Mouse (Mus musculus) natural killer cell, adult 2 months (primary cell): ENCODE data around the gene Celsr3.
A peak's percentile ranks its signal among the peaks of the same experiment; 100 is the strongest.

Source experiments
- DNase-seq, 2 experiments: peaks; one replicate each; pipeline ENCODE4 v3.0.0; 2022; ENCODE audit warnings: low spot score in 2 of 2

Gene Celsr3

GRCm38 (mm10) chr9:108825820-108826699 is at the start of gene Celsr3:
TSS of gene Celsr3 (plus strand) at chr9:108826320.
- DNase-seq: peak in 1 of 2 experiments; percentile 26

- DNase-seq: no peak
Measured at GRCm38 (mm10) chr9:108776614-108777013, 49.5 kb upstream of the Celsr3 start.

DNA sequence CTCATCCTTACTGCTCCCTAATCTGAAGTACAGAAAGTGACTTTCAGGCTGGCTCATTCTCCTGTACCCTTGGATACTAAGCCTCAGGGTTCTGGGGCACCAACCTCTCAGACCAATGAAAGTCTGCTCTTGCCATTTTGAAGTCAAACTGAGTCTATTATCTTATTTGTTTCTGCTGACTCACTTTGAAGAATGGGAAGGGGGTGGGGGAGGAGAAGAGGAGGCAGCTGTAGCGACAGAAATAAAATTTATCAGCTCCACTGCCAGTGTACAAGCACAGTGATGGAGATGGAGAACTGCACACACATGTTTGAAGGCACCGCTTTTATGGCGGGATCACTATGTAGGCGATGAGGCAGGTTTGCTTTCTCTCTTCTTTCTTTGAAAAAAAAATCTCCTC is 48.8 kb upstream of the Celsr3 start:
- DNase-seq: no peak

GRCm38 (mm10) chr9:108780959-108781358 is 45.2 kb upstream of the Celsr3 start:
- DNase-seq: no peak

DNA sequence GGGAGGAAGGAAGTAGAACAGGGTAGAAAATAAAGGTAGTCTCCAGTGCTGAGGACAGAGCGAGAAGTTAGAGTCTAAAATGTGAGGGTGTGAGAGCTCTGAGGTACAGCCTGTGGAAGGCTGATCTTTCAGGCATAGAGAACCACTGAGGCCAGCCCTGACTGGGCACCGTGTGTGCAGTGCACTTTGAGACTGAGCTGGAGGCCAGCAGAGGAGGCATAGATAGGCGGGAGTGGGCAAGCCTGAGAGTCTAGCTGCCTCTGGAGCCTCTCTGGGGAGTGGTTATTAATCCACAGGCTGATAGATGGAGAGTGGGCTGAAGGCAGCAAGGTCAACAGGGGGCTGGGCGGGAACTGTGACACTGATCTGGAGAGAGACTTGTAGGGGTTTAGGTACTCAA is 44.2 kb upstream of the Celsr3 start:
- no peak for DNase-seq

- DNase-seq: no peak
Measured at GRCm38 (mm10) chr9:108782836-108783547, 43.1 kb upstream of the Celsr3 start.

- DNase-seq: peak; percentile 89 to 90
Measured at GRCm38 (mm10) chr9:108783548-108784463, 42.3 kb upstream of the Celsr3 start, which contains the start of gene Ip6k2. TSS of gene Ip6k2 (plus strand) at chr9:108783796.

GRCm38 (mm10) chr9:108785416-108785815 is 40.7 kb upstream of the Celsr3 start:
- DNase-seq: no peak

DNA sequence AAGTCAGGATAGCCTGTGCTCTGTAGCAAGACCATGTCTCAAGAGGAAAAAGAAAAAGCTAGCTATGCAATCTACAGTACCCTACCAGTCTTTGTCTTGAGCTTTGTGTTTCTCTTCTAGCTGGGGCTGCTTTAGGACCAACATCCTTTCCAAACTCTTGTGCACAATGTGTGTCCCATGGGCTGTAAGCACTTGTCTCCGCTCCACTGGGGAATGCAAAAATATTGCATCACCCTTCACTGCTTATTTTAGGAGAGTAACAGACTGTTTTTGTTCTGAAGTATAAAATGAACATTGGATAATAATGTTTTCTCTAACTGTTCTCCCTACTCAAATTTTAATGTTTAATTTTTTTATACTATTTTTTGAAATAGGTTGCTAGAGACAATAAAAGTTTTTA is 39.6 kb upstream of the Celsr3 start:
- no peak for DNase-seq

DNA sequence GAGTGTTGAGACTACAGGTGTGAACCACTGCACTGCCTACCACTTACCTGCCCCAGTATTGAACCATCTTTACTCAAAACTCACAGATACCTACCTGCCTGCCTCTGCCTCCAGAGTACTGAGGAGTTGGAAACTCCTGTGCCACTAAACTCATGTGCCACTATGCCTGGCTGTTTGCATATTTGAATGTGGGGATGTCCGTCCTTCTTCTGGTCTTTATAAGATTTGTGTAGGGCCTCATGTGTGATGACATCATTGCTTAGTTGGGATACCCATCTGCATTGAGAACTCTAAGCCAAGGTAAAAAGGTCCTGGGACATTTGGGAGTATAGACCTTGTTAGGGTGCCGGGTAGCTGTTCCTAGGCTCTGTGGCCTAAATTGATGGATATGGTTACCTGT is 39.0 kb upstream of the Celsr3 start:
- no peak for DNase-seq

DNA sequence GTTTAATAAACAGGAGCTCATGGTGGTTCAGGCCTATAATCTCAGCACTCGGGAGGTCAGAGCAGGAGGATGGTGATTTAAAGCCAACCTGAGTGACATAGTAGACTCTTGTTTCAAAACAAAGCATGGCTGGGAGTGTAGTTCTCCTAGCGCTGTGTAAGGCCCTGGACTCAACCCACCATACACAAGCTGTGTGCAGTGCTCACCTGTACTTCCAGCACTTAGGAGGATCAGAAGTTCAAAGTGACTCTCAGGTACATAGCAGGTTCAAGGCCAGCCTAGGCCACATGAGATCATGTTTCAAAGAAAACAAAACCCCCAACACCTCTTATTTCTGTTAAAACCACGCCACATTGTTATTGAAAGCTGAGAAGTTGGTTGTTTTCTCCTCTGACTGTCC is 37.4 kb upstream of the Celsr3 start:
- DNase-seq: no peak

GRCm38 (mm10) chr9:108792307-108792706 is 33.8 kb upstream of the Celsr3 start:
- no peak for DNase-seq

GRCm38 (mm10) chr9:108792730-108793129 is 33.4 kb upstream of the Celsr3 start:
- peak; percentile 38 to 49 for DNase-seq

- no peak for DNase-seq
Measured at GRCm38 (mm10) chr9:108795281-108795680, 30.8 kb upstream of the Celsr3 start.

- DNase-seq: no peak
Measured at GRCm38 (mm10) chr9:108795762-108796161, 30.4 kb upstream of the Celsr3 start.

GRCm38 (mm10) chr9:108796351-108796981 is 29.7 kb upstream of the Celsr3 start:
- DNase-seq: no peak

DNA sequence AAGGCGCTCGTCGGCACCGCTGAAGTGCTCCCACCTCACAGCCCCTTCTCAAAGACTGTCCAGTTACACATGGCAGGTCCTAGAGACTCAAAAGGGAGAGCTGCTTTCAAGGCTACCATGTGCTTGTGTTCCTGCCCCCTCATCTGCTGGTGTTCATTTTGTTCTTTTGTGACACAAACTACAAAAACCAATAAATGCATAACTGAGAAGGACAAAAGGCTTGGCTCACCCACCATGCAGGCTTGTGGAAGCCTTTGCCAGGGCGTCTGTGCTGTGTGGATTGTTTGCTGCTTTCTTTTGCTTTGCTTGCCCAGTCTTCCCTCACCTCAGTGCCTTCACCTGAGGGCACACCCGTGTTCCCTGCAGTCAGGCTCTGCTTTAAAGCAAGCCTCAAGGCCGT is 28.6 kb upstream of the Celsr3 start:
- no peak for DNase-seq

- DNase-seq: no peak
Measured at GRCm38 (mm10) chr9:108798508-108799075, 27.5 kb upstream of the Celsr3 start.

- DNase-seq: no peak
Measured at GRCm38 (mm10) chr9:108799564-108799963, 26.6 kb upstream of the Celsr3 start.

- DNase-seq: no peak
Measured at GRCm38 (mm10) chr9:108805768-108806167, 20.4 kb upstream of the Celsr3 start.

DNA sequence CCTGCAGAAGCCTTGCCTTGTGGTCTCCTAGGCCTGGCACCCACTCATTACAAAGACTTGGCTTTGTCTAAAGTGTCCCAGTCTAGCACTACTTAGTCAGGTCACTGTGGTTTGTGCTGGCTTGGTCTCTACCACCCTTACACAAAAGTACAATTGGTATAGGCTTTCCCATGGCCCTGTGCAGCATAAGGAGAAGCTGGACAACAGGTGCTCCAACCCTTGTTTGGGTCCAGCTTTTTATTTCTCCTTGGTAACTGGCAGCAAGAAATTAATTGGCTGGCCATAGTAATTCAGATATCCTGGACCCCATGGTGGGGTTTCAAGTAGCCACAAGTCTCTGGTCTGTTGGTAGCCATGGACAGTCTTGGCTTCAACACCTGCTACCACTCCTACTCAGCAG is 19.7 kb upstream of the Celsr3 start:
- no peak for DNase-seq
